Mouse (Mus musculus) megakaryocyte, adult 5-6 weeks (primary cell): ENCODE data around the gene Rbms2. TPM values are rescaled to one million over a fixed set of nuclear protein-coding genes. Genes with fewer than 3 reads are reported as not detected.
"Not testable (repeated sequence)": the region's sequence is repeated elsewhere in the genome, so short reads cannot be mapped to it uniquely, and the experiment has no call there.

Experiments
- ATAC-seq: 2 replicates; pipeline ENCODE4 v1.8.0; 2016; ENCODE audit warnings: mild to moderate bottlenecking, inconsistent platforms; ENCODE audit not compliant: poor library complexity, severe bottlenecking
- total RNA-seq, 2 experiments: library from RNA; stranded (forward) in 1 of 2; stranded (reverse) in 1 of 2; fragments of 153-499, 151-499 nt in 1 of 2; fragments of 221-1000, 200-1000 nt in 1 of 2; gene quantifications; 2 replicates each; pipeline versions ENCODE4 v1.2.3 to v1.2.4; 2015 to 2017

The Rbms2 gene
- total RNA-seq (2015) (2.9 and 4.0 TPM in 2 replicates), total RNA-seq (2017) (1.5 and 5.4 TPM in 2 replicates)

GRCm38 (mm10) chr10:128179989-128180388, at the start of gene Rbms2:
TSS of gene Rbms2 (minus strand) at chr10:128180297.
- no peak for ATAC-seq

- no peak for ATAC-seq
Observed at GRCm38 (mm10) chr10:128228009-128228408, 47.9 kb upstream of the Rbms2 start.

- ATAC-seq = no peak
Observed at GRCm38 (mm10) chr10:128227592-128227991, 47.5 kb upstream of the Rbms2 start.

GRCm38 (mm10) chr10:128225538-128225937, 45.4 kb upstream of the Rbms2 start, which contains the start of gene Mip:
TSS of gene Mip (plus strand) at chr10:128225838.
- no peak for ATAC-seq

GRCm38 (mm10) chr10:128225064-128225463, 45.0 kb upstream of the Rbms2 start:
- no peak for ATAC-seq

- ATAC-seq = no peak
Observed at GRCm38 (mm10) chr10:128221533-128222286, 41.6 kb upstream of the Rbms2 start.

GRCm38 (mm10) chr10:128218387-128219117, 38.5 kb upstream of the Rbms2 start:
- ATAC-seq = no peak

- ATAC-seq = no peak
Observed at GRCm38 (mm10) chr10:128214981-128215380, 34.9 kb upstream of the Rbms2 start.

- ATAC-seq = not testable (repeated sequence)
Observed at GRCm38 (mm10) chr10:128214112-128214511, 34.0 kb upstream of the Rbms2 start.

GRCm38 (mm10) chr10:128212871-128213323, 32.8 kb upstream of the Rbms2 start:
- peak; percentile 75 for ATAC-seq

- ATAC-seq = no peak
Observed at GRCm38 (mm10) chr10:128212148-128212547, 32.1 kb upstream of the Rbms2 start.

- peak; percentile 94 for ATAC-seq
Observed at GRCm38 (mm10) chr10:128211390-128212108, 31.5 kb upstream of the Rbms2 start, which contains the start of gene Spryd4. TSS of gene Spryd4 (minus strand) at chr10:128211807.

GRCm38 (mm10) chr10:128210954-128211353, 30.9 kb upstream of the Rbms2 start:
- peak; percentile 26 for ATAC-seq

GRCm38 (mm10) chr10:128210131-128210530, 30.0 kb upstream of the Rbms2 start:
- ATAC-seq = no peak

- ATAC-seq = no peak
Observed at GRCm38 (mm10) chr10:128209311-128210009, 29.4 kb upstream of the Rbms2 start.

GRCm38 (mm10) chr10:128208326-128208725, 28.2 kb upstream of the Rbms2 start:
- ATAC-seq = no peak

- ATAC-seq = no peak
Observed at GRCm38 (mm10) chr10:128204941-128205340, 24.8 kb upstream of the Rbms2 start.

GRCm38 (mm10) chr10:128201856-128202255, 21.8 kb upstream of the Rbms2 start:
- ATAC-seq = no peak

GRCm38 (mm10) chr10:128194551-128195461, 14.7 kb upstream of the Rbms2 start:
- ATAC-seq = peak; percentile 50
